Mouse (Mus musculus): Measurements from ENCODE around the gene Smim14.
"Not testable (repeated sequence)": the region's sequence is repeated elsewhere in the genome, so short reads cannot be mapped to it uniquely, and the experiment has no call there.

Gene Smim14

DNA sequence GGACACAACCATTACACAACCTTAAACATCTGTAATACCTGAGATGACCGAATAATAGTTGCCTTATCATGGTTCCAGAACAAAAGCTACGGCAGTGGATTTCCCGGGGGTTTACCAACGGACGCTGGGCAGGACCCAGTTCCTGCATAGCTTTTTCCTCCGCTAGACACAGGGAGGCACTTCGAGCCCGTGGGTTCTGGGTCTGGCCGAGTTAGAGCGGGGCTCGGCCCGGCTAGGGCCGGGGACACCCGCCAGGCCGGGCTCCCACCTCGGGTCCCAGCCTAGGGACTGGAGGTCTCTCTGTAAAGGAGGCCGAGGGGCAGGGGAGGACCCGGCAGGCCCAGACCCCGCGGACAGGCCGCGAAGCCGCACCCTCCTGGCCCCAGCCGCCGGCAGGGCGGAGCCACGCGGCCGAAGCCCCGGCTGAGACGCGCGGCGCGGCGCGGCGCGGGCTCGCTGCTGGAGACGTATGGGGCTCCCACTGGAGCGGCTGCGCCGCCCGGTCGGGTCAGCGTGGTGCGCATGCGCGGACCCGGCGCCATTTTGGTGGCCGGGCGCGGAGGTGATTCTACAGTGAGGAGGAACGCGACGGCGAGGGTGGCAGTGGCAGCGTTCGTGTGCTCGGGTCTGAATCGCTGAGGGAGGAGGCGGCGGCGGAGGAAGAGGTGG is at the start of gene Smim14, which contains the start of gene Ube2k:
Smim14 (minus strand) TSS at position 434 of the 669 bp plus-strand sequence.
Ube2k (plus strand) TSS at position 483 of the 669 bp plus-strand sequence.
- DNase-seq (ENCODE audit: low spot score in 2 of 2): peak; percentile 91 to 92

DNA sequence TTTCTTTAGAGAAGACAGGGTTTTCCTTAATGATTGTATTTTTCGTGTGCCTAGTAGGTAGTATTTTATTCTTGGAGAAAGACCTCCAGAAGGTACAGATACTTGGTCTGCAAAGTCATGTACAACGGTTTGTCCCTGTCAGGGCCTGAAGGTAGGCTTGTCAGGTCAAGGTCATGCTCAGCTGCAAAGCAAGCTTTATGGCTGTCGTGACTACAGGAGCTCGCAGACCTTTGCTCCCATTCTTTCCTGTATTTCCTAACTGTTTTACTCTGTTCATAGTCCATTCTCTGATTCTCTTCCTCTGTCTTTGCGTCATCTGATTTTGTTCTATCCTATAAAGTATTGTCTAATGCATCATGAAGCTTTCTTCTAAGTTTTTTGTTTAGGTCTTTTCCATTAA is 49.3 kb upstream of the Smim14 start:
- DNase-seq (ENCODE audit: low spot score in 2 of 2): no peak

DNA sequence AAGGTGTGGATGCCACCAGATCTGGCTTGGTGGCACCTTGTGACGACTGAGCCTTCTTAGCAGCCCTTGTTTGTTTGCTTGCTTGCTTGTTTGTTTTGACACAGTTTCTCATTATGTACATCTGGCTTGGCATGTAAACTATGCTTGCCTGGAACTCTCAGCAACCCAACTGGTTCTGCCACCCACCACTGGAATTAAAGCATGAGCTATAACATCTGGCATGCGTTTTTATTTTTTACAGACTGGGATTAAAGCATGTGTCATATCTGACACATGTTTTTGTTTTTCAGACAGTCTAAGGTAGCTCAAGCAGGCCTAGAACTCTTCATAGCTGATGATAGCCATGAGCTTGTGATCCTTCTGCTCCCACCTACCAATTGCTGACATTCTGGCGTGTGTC is 41.6 kb upstream of the Smim14 start:
- no peak for DNase-seq (ENCODE audit: low spot score in 2 of 2)

DNA sequence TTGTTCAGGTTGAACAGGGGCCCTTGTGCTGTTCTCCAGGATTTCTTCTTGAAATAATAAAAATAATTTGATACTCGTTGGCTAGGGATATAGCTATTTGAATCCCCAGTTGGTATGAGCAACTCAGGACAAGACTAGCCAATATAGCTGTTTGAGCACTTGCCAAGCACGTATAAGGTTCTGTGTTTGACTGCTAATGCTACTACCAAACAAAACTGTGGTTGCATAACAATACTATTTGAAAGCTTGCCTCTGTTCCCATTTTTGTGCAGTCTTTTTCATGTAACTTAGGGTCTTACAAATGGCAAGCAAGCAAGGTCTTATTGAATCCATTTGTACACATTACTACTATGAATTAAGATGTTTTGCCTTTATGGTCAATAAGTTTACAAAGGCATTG is 38.9 kb upstream of the Smim14 start:
- no peak for DNase-seq (ENCODE audit: low spot score in 2 of 2)

DNA sequence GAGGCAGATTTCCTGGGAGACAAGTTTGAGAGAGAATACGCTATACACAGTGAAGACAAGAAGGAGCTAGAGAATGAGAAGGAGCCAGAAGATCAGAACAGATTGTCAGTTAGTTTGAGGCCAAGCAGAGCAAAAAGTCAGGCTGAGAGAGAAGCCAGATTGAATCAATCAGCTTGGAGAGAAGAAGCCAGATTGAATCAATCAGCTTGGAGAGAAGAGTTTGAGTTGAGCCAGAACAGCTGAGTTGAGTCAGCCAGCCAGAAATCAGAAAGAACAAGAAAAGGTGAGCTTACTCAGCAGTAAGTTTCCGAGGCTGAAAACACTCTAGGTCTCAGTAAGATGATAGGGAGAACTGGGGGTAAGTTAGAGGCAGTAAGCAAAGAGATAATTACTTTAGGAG is 37.9 kb upstream of the Smim14 start:
- no peak for DNase-seq (ENCODE audit: low spot score in 2 of 2)

GRCm38 (mm10) chr5:65565486-65565885 is 28.5 kb upstream of the Smim14 start:
- no peak for DNase-seq (ENCODE audit: low spot score in 2 of 2)

DNA sequence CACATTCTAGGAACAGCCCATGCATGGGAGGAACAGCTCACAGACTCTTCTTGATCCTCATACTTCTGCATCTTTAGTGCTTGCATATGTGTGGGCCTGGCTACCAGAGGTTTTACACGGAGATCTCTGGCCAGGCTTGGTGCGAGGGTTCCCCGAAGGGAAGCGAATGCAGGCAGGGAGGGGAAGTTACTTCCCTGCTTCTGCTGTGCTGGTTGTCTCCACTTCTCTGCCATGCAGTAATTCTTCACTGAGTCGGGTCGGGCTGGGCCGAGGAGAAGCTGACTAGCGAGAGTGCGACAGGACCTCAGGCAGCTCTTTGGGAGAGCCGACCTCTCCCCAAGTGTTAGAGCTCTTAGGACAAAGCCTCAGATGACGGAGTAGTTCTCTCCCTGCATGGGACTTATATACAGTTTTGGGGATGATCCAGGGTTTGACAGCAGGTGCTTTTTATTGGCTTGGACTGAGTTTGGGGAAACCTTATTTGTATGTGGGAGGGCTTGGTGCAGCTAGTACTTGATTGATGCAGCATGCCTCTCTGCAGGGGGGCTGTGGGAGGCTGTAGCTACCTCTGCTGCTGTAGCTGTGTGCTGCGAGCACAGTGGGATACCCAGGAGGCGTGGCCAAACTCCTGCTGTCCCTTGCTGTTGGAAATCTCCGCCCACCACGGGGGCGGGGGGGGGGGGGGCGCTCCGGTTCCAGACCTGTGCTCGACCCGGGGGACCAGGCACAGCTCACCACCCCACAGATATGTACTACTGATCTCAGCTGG is 24.3 kb upstream of the Smim14 start:
- DNase-seq (ENCODE audit: low spot score in 2 of 2): no peak

- DNase-seq (ENCODE audit: low spot score in 2 of 2): no peak
Observed at GRCm38 (mm10) chr5:65557109-65557508, 20.1 kb upstream of the Smim14 start.

DNA sequence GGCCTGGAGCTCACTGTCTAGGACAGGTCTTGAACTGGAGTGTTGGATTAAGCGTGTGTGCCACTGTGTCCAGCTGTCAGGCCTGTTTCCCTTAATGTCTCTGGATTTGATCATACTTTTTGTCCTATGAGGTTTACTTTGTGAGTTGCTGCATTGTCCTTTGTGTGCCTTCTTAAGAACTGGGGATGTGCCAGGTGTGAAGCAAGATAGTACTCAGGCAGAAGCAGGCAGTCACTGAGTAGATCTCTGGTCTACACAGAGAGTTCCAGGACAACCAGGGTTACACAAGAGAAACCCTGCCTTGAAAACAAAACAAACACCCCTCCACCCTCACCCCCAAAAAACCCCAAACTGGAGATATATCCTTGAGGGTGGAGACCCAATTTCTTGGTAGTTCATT is 12.7 kb upstream of the Smim14 start:
- DNase-seq (ENCODE audit: low spot score in 2 of 2): no peak

DNA sequence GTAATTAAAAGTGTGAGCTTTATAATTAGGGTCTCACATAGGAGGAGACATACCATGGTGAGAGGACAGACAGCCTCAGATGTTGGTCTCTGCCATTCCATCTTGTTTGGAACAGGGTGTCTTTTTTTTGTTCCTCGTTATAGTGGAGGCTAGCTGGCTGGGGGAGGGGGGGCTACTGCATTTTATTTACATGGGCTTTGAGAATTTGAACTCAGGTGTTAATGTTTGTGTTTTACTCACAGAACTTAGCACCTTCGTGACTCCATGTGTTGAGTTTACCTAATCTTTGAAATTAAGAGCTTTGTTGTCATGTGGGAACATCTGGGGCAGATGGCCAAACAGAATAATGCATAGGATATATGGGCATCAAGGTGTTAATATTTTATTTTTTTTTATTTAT is 7.6 kb upstream of the Smim14 start:
- no peak for DNase-seq (ENCODE audit: low spot score in 2 of 2)

DNA sequence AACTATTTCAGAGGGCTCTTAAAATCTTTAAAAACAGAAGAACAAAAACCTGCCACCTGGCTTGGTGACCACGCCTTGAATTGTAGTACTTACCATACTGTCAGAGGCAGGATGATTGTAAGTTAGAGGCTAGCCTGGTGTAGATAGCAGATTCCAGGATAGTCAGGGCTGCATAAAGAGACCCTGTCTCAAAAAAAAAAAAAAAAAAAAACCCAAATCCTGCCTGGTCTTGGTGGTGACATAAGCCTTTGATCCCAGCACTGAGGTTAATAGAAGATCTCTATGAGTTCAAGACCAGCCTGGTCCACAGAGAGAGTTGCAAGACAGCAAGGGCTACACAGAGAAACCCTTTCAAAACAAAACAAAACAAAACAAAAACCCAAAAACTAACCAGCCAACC is 6.5 kb upstream of the Smim14 start:
- DNase-seq (ENCODE audit: low spot score in 2 of 2): no peak

DNA sequence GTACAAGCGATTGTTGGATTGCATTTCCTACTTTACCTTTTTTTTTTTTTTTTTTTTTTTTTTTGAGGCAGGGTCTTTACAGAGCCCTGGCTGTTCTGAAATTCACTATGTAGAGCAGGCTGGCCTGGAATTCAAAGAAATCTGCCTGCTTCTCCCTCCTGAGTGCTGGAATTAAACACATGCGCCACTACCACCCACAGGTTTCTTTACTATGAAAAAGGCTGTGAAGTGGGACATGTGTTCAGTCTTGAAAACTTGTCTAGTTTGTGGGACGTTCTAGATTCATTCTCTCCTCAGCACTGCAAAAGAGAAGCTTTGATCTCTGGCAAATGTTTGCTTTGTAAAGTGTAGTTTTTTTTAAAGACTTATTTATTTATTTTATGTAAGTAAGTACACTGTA is 4.9 kb upstream of the Smim14 start:
- peak in 1 of 2 experiments; percentile 21 for DNase-seq (ENCODE audit: low spot score in 2 of 2)

DNA sequence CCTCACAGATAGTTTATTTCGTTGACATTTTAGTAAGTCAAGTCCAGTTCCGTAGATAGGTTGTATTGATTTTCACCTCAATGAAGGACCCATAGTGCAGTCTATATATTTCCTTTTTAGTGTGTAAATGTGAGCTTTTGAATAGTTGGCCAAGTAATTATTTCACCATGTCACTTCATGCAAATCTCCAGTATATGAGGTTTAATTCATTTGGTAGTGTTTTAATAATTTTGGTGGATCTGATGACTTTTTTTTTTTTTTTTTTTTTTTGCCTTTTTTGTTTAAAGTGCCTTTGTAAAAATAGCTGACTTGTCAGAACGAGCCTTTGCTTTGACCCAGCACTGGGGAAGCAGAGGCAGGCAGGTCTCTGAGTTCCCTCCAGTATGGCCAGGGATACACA is 2.8 kb upstream of the Smim14 start:
- DNase-seq (ENCODE audit: low spot score in 2 of 2): no peak

DNA sequence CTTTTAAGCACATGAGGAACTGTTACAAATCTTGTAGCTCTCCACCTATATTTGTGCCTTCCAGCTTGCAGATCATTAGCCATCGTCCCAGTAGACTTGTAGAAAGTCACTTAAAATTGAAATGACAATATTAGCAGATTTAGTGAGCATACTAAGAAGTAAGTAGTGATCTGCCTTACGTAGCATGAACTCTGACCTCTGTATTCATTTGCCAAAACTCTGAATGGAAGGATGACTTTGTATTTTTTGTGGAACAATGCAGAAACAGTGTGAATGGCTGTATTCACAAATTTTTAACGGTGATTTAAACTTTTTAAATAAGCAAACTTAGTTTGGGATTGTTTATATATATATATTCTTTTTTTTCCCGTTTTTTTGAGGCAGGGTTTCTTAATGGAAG is 1.8 kb upstream of the Smim14 start:
- no peak for DNase-seq (ENCODE audit: low spot score in 2 of 2)

GRCm38 (mm10) chr5:65538121-65538520 is 1.1 kb upstream of the Smim14 start:
- DNase-seq (ENCODE audit: low spot score in 2 of 2): no peak

DNA sequence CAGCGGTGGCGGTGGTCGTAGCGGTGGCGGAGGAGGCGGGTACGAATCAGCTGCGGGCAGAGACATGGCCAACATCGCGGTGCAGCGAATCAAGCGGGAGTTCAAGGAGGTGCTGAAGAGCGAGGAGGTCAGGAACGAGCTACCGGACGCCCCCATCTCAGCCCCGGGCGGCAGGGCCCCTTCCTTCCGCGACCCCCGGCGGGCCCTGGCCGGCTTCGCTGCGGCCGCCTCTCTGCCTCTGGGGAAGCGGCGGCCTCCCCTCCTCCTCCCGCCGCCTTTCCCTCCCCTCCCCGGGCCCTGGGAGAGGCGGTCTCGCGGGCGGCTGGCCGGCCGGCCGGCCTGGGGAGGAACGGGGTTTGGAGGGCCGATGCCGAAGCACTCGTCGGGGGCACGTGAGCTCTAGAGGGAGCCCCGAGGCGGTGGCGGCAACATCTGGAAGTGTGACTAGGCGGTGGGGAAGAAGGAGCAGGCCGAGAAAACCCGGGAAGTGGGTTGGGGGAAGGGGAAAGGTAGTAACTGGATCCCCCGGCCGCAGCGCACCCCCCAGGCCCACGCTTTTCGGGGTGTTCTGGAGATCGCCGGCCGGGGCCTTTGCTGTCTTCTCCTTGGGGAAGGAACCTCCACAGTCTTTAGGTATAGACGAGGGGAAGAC is 562 bp upstream of the Smim14 start:
- DNase-seq (ENCODE audit: low spot score in 2 of 2): peak; percentile 17 to 20

DNA sequence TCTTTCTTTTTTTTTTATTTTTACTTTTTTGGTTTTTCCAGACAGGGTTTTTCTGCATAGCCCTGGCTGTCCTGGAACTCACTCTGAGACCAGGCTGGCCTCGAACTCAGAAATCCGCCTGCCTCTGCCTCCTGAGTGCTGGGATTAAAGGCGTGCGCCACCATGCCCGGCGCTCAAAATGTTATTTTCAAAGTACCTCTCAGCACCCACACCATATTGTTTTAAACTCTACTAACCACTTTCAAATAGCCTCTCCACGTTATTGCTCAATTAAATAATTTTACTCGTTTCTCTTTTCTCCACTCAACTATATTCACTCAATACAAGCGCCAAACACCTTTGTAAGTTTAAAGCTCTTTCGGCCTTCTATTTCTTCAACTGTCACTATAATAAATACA is 917 bp downstream of the Smim14 start:
- not testable (repeated sequence) for DNase-seq (ENCODE audit: low spot score in 2 of 2)

DNA sequence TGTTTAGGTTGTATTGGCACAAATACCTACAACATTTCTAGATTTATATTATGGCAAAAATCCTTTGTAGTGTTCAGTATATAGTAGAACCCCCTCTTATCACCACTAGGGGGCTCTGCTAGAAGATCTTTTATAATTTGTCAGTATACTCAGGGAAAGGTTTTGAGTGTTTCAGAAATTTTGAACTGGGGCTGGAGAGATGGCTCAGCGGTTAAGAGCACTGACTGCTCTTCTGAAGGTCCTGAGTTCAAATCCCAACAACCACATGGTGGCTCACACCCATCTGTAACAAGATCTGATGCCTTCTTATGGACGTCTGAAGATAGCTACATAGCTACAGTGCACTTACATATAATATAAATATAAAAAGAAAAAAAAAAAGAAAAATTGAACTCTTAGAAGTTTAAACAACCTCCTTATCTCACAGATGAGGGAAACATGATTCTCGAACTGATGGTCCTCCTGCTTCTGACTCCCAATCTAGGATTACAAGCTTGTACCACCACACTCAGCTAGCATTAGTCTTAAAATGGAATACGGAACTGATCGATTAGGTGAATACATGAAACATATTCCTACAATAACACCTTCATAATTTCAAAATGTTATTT is 1.4 kb downstream of the Smim14 start:
- peak in 1 of 2 experiments; percentile 14 for DNase-seq (ENCODE audit: low spot score in 2 of 2)

GRCm38 (mm10) chr5:65534496-65534895 is 2.5 kb downstream of the Smim14 start:
- no peak for DNase-seq (ENCODE audit: low spot score in 2 of 2)

DNA sequence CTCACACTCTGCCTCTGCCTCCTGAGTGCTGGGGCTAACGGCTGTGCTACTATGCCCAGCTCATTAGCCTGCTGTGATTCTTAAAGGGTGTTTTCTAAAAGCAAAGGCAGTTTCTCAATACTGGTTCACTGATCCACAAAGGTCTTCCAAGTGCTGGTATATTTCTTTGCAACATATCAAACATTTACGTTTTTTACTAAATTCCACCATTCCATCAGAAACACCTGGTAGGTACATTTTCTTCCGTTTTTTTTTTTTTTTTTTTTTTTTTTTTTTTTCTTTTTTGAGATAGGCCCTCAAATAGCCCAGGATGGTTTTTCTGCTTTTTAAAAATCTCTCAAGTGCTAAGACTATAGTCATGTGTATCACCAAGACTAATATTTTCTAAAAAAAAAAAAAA is 5.7 kb downstream of the Smim14 start:
- no peak for DNase-seq (ENCODE audit: low spot score in 2 of 2)

DNA sequence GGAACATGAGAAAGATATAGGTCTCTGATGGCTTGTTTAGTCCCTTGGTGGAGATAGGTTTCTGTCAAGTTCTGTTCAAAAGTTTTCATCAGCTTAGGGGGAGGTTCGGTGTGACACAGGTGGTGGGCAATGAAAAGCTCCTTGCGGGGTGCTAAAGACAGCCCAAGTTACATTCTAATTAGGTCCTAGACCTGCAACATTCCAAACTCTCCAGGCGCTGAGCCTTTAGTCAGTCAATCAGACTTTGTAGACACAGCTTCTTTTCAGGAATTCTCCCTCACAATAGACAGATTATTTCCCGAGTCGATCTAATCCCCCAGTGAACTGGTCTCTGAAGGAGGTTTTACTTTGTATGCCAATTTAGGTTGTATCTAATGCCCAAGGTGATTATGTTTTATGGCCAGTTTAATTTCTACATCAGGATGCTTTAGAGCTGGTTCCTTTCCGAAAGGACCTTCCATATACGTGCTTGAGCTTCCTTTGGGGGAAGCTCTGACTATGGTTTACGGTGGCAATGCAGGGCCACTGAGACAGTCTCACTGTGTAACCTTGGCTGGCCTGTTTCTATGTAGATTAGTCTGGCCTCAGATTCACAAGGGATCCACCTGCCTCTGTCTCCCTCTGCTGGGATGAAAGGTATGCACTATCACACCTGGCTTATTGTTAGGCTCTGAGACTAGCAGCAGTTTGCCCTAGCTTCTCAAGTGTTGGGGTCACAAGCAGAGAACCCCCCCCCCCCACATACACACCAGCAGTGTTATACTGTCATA is 11.1 kb downstream of the Smim14 start:
- no peak for DNase-seq (ENCODE audit: low spot score in 2 of 2)

DNA sequence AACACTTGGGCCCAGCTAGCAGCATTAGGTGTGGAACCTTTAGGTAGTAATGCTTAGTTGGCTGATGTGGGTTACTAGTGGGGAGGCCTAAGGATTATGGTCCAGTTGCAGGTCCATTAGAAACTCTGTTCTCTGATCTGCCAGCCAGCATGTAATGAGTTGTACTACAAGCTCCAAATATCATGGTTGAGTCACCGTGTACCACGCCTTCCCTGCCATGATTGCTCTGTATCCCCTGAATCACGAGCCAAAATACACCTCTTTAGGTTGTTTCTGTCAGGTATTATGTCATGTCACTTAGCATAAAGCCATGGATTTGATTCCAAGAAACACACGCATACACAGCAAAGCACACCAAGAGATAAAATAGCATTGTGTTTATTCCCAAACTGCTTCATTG is 12.2 kb downstream of the Smim14 start:
- DNase-seq (ENCODE audit: low spot score in 2 of 2): no peak
